In the genomic region with DNA sequence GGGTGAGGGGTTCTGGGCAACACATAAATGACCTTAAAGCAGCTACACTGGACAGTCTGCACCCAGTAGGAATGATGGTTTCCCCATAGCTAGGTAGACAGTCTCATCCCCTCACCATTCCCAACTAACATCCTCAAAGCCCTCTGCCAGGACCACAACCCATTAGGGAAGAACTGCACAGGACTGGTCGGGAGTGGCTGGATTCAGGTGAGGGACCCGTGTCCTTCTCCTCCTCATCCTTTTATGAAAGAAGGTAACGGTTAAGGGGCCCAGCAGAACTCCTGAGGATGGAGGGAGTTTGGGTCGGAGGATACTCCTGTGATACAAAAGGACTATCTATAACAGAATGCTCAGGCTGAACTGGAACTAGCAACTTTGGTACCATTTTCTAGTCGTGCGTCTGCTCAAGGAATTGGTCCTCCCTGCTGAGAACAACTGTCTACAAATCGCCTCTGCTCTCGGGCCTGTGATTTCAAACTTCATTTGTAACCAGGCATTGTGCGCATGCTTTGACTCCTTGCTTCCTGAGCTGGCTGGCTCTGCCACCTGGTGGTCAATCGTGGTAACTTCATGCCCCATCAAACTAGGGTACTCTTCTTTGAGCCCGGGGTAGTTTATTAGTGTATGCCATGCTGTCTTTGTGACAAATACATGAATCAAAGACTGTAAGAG, we compare ENCODE assay signal across 8 mouse cellular contexts.
DNase-seq lines count a peak whose midpoint lies in the region; ATAC-seq and TF ChIP-seq lines count a peak whose summit lies in the region.

No protein-coding gene starts in this region.

- no peaks in the 10 kb centered on the region for H3K36me3 ChIP-seq in midbrain, embryonic 12.5 days

- no peaks in the 10 kb centered on the region for H3K9me3 ChIP-seq in midbrain, embryonic 12.5 days

- H3K4me3 ChIP-seq in left cerebral cortex, adult 2 months, result no peak overlapping the region
- H3K4me3 ChIP-seq in midbrain, embryonic 12.5 days, result no peak overlapping the region

- intact Hi-C loops in left cerebral cortex, adult 2 months (cut with DNase I), result loop anchor here (1.0 to 5.0 kb wide), 4 partner anchors 191 to 767 kb away; no protein-coding TSS in a partner anchor

- TF ChIP-seq CTCF in left cerebral cortex, adult 2 months (IDR thresholded peaks at IDR 0.05), result peak; percentile 93

- H3K4me1 ChIP-seq in midbrain, embryonic 12.5 days, result 0 out of 2 replicates have a peak, but pooled peaks cover 3% of the 10 kb centered on the region

- WGBS in midbrain, embryonic 12.5 days, result 31% methylated on average over 11 of the region's 11 CpGs

- H3K9ac ChIP-seq in midbrain, embryonic 12.5 days (replicated peaks), result no peak overlapping the region

- no peaks in the 10 kb centered on the region for H3K27me3 ChIP-seq in midbrain, embryonic 12.5 days

- peak; percentile 84 for ATAC-seq in midbrain, embryonic 12.5 days (ENCODE audit: low FRiP score, low read depth)

- H3K27ac ChIP-seq in left cerebral cortex, adult 2 months, result no peak overlapping the region
- no peak overlapping the region for H3K27ac ChIP-seq in midbrain, embryonic 12.5 days (replicated peaks)

- H3K4me2 ChIP-seq in midbrain, embryonic 12.5 days (replicated peaks), result no peak overlapping the region

- DNase-seq in ZHBTc4 (ENCODE audit: low read depth, low spot score), result peak; percentile 82
- DNase-seq in cerebellum, postnatal 36 days, result peak; percentile 78 to 82
- peak; percentile 71 for DNase-seq in gastrocnemius, adult 18-20 months (ENCODE audit: low spot score)
- DNase-seq in induced T-regulatory cell, adult 2 months (ENCODE audit: low read depth), result peak; percentile 86
- DNase-seq in left cerebral cortex, adult 2 months (ENCODE audit: extremely low spot score in 1 of 2, low spot score in 2 of 2), result peak; percentile 82 to 85
- peak; percentile 86 for DNase-seq in right cerebral cortex, postnatal 4 days
- DNase-seq in yolk sac, embryonic 10.5 days (ENCODE audit: low spot score), result peak; percentile 36

Comparison
In these comparisons a context has a peak if more than half of its experiments do, and no peak if none do; other contexts are left out.
1. DNase-seq: peak in every context shown above with its lines; median percentile 86 in induced T-regulatory cell, adult 2 months; 86 in right cerebral cortex, postnatal 4 days; 84 in left cerebral cortex, adult 2 months; 82 in ZHBTc4; 80 in cerebellum, postnatal 36 days; 71 in gastrocnemius, adult 18-20 months; 36 in yolk sac, embryonic 10.5 days.